Mouse (Mus musculus): ENCODE measurements at regions not wholly inside any gene's neighbourhood (a gene's known extent, or its start where the extent isn't known, plus 50 kb on each side); places are given as distances from the start of the nearest gene placed in this dataset.

DNA sequence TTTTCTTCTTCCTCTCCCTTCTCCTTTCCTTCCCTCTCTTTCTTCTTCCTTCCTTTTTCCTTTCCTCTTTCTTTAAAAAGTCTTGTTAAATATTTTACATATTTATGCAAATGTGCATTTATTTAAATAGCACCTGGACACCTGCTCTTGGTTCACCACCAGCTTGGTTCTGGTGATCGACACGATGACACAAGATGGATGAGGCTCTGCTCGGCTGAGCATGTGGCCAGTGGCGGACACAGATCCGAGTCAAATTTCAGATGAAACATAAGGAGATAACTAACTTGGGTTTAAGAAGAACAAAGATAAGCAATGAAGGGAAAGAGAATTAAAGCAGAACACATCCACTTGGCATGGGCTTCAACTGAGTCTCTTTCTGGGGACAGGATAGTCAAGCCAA lies 1339.7 kb upstream of the A1bg start:
- TF ChIP-seq ZNF384 (IDR thresholded peaks at IDR 0.05; ENCODE audit: low read depth, low read length): no peak
- no peak for TF ChIP-seq HCFC1 (IDR thresholded peaks at IDR 0.05; ENCODE audit: borderline replicate concordance, insufficient read depth, low read length)
- TF ChIP-seq ZC3H11A (IDR thresholded peaks at IDR 0.05; ENCODE audit: borderline replicate concordance, low read depth, low read length): no peak
- TF ChIP-seq CHD2 (IDR thresholded peaks at IDR 0.05; ENCODE audit: low read depth, low read length): no peak

Measured in ES-E14 (cell line).